Mouse (Mus musculus): ENCODE results near the gene Phldb2. TPM values are rescaled to one million over a fixed set of nuclear protein-coding genes. Genes with fewer than 3 reads are reported as not detected.

Phldb2 gene
- polyA plus RNA-seq, 1 experiment from 2014 or later = 7.2 TPM

DNA sequence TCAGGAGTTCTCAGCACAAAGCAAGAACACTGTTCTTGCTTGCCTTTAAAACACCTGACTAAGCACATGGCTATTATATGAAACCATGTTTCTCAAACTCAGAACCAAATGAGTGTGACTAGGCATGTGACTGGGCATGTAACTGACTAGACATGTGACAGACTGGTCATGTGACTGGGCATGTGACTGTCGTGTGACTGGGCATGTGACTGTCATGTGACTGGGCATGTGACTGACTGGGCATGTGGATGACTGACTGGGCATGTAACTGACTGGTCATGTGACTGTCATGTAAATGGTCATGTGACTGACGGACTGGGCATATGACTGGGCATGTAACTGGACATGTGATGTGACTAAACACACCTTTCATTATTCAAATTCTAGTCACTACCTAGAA is 16.8 kb upstream of the Phldb2 start:
- no peak overlapping the region for H3K4me2 ChIP-seq
- no peaks in the 10 kb centered on the region for H3K4me1 ChIP-seq (replicated peaks)
- no peaks in the 10 kb centered on the region for H3K9me3 ChIP-seq
- no peak overlapping the region for H3K4me3 ChIP-seq
- 89% methylated on average over 2 of the region's 2 CpGs for WGBS
- no peaks in the 10 kb centered on the region for H3K27me3 ChIP-seq
- H3K27ac ChIP-seq (replicated peaks) = no peak overlapping the region
- no peak overlapping the region for H3K9ac ChIP-seq
- no peak for ATAC-seq (ENCODE audit: low FRiP score, low read depth)
- no peaks in the 10 kb centered on the region for H3K36me3 ChIP-seq

- Histone ChIP-seq H3K27me3 (no peaks in the 10 kb centered on the region), H3K4me2 (no peak overlapping the region), H3K4me1 (replicated peaks) (no peaks in the 10 kb centered on the region), H3K9ac (no peak overlapping the region), H3K36me3 (no peaks in the 10 kb centered on the region), H3K27ac (replicated peaks) (no peak overlapping the region), H3K4me3 (no peak overlapping the region), H3K9me3 (no peaks in the 10 kb centered on the region)
- ATAC-seq (ENCODE audit: low FRiP score, low read depth) = no peak
- WGBS = 69% methylated on average over 5 of the region's 5 CpGs
Observed at GRCm38 (mm10) chr16:45968716-45969115, 15.3 kb upstream of the Phldb2 start.

DNA sequence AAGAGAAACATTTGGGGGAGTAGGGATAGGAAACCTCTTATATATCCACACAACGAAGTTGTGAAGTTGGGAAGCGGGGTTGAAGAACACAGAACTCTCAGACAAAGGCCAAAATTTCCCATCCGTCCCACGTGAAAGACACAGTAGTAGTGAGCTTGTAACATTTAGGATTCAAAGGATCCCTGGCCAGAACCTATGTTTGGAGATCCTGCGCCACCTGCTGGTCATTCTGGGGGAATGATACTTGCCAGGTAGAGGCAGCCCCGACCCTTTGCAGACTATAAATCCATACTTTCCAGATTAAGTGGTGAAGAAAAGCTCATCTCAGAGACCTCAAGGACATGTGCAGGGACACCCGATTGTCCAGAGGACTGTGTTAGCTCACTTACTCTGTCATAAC is 14.1 kb upstream of the Phldb2 start:
- H3K4me3 ChIP-seq = no peak overlapping the region
- no peaks in the 10 kb centered on the region for H3K9me3 ChIP-seq
- peaks cover 3% of the 10 kb centered on the region; the same call in 1 of the 2 replicates for H3K36me3 ChIP-seq
- ATAC-seq (ENCODE audit: low FRiP score, low read depth) = peak; percentile 93
- H3K27me3 ChIP-seq = no peaks in the 10 kb centered on the region
- H3K4me2 ChIP-seq = no peak overlapping the region
- H3K9ac ChIP-seq = no peak overlapping the region
- H3K4me1 ChIP-seq (replicated peaks) = no peaks in the 10 kb centered on the region
- H3K27ac ChIP-seq (replicated peaks) = no peak overlapping the region
- 15% methylated on average over 7 of the region's 7 CpGs for WGBS

- Histone ChIP-seq H3K9ac (no peak overlapping the region), H3K4me1 (replicated peaks) (no peaks in the 10 kb centered on the region), H3K9me3 (no peaks in the 10 kb centered on the region), H3K4me3 (no peak overlapping the region), H3K36me3 (peaks cover 3% of the 10 kb centered on the region; the same call in 1 of the 2 replicates), H3K4me2 (no peak overlapping the region), H3K27me3 (no peaks in the 10 kb centered on the region), H3K27ac (replicated peaks) (no peak overlapping the region)
- no peak for ATAC-seq (ENCODE audit: low FRiP score, low read depth)
- WGBS = 77% methylated on average over 5 of the region's 5 CpGs
Observed at GRCm38 (mm10) chr16:45966604-45967003, 13.2 kb upstream of the Phldb2 start.

- H3K27me3 ChIP-seq = no peaks in the 10 kb centered on the region
- no peak overlapping the region for H3K4me3 ChIP-seq
- H3K9ac ChIP-seq = no peak overlapping the region
- no peak overlapping the region for H3K27ac ChIP-seq (replicated peaks)
- H3K4me2 ChIP-seq = no peak overlapping the region
- H3K4me1 ChIP-seq (replicated peaks) = no peaks in the 10 kb centered on the region
- H3K9me3 ChIP-seq = no peaks in the 10 kb centered on the region
- ATAC-seq (ENCODE audit: low FRiP score, low read depth) = no peak
- H3K36me3 ChIP-seq = peaks cover 3% of the 10 kb centered on the region; the same call in 1 of the 2 replicates
- WGBS = 90% methylated on average over 6 of the region's 6 CpGs
Observed at GRCm38 (mm10) chr16:45964777-45965176, 11.4 kb upstream of the Phldb2 start.

GRCm38 (mm10) chr16:45963837-45964236 is 10.4 kb upstream of the Phldb2 start:
- 90% methylated on average over 8 of the region's 8 CpGs for WGBS
- no peak for ATAC-seq (ENCODE audit: low FRiP score, low read depth)
- no peaks in the 10 kb centered on the region for H3K9me3 ChIP-seq

GRCm38 (mm10) chr16:45963088-45963487 is 9.7 kb upstream of the Phldb2 start:
- no peaks in the 10 kb centered on the region for H3K9me3 ChIP-seq
- H3K4me1 ChIP-seq (replicated peaks) = no peaks in the 10 kb centered on the region
- no peak for ATAC-seq (ENCODE audit: low FRiP score, low read depth)
- 83% methylated on average over 5 of the region's 5 CpGs for WGBS
- H3K27ac ChIP-seq (replicated peaks) = no peak overlapping the region
- H3K4me3 ChIP-seq = no peak overlapping the region
- H3K27me3 ChIP-seq = no peaks in the 10 kb centered on the region
- peaks cover 3% of the 10 kb centered on the region; the same call in 1 of the 2 replicates for H3K36me3 ChIP-seq
- H3K4me2 ChIP-seq = no peak overlapping the region
- no peak overlapping the region for H3K9ac ChIP-seq

More at GRCm38 (mm10) chr16:45963837-45964236, 10.4 kb upstream of the Phldb2 start:
- no peak overlapping the region for H3K27ac ChIP-seq (replicated peaks)
- no peaks in the 10 kb centered on the region for H3K4me1 ChIP-seq (replicated peaks)
- no peaks in the 10 kb centered on the region for H3K27me3 ChIP-seq
- H3K4me2 ChIP-seq = no peak overlapping the region
- peaks cover 3% of the 10 kb centered on the region; the same call in 1 of the 2 replicates for H3K36me3 ChIP-seq
- no peak overlapping the region for H3K4me3 ChIP-seq
- no peak overlapping the region for H3K9ac ChIP-seq

- peaks cover 3% of the 10 kb centered on the region; the same call in 1 of the 2 replicates for H3K36me3 ChIP-seq
- H3K27ac ChIP-seq (replicated peaks) = no peak overlapping the region
- WGBS = 80% methylated on average over 3 of the region's 3 CpGs
- no peaks in the 10 kb centered on the region for H3K27me3 ChIP-seq
- H3K9ac ChIP-seq = no peak overlapping the region
- no peak overlapping the region for H3K4me2 ChIP-seq
- no peak for ATAC-seq (ENCODE audit: low FRiP score, low read depth)
- no peaks in the 10 kb centered on the region for H3K4me1 ChIP-seq (replicated peaks)
- no peak overlapping the region for H3K4me3 ChIP-seq
- H3K9me3 ChIP-seq = no peaks in the 10 kb centered on the region
Observed at GRCm38 (mm10) chr16:45960978-45961377, 7.6 kb upstream of the Phldb2 start.

- H3K27ac ChIP-seq (replicated peaks) = no peak overlapping the region
- no peaks in the 10 kb centered on the region for H3K27me3 ChIP-seq
- H3K36me3 ChIP-seq = no peaks in the 10 kb centered on the region
- H3K4me2 ChIP-seq = no peak overlapping the region
- no peak for ATAC-seq (ENCODE audit: low FRiP score, low read depth)
- no peak overlapping the region for H3K9ac ChIP-seq
- H3K4me3 ChIP-seq = no peak overlapping the region
- 83% methylated on average over 4 of the region's 4 CpGs for WGBS
- H3K4me1 ChIP-seq (replicated peaks) = no peaks in the 10 kb centered on the region
- H3K9me3 ChIP-seq = no peaks in the 10 kb centered on the region
Observed at GRCm38 (mm10) chr16:45956390-45956950, 3.1 kb upstream of the Phldb2 start.

- H3K4me3 ChIP-seq = no peak overlapping the region
- no peak overlapping the region for H3K9ac ChIP-seq
- no peaks in the 10 kb centered on the region for H3K4me1 ChIP-seq (replicated peaks)
- no peak for ATAC-seq (ENCODE audit: low FRiP score, low read depth)
- 47% methylated on average over 5 of the region's 5 CpGs for WGBS
- H3K4me2 ChIP-seq = no peak overlapping the region
- no peaks in the 10 kb centered on the region for H3K27me3 ChIP-seq
- H3K36me3 ChIP-seq = no peaks in the 10 kb centered on the region
- no peak overlapping the region for H3K27ac ChIP-seq (replicated peaks)
- H3K9me3 ChIP-seq = no peaks in the 10 kb centered on the region
Observed at GRCm38 (mm10) chr16:45952501-45952900, 897 bp downstream of the Phldb2 start.

- Histone ChIP-seq H3K36me3 (no peaks in the 10 kb centered on the region), H3K27me3 (no peaks in the 10 kb centered on the region), H3K9me3 (no peaks in the 10 kb centered on the region), H3K4me2 (no peak overlapping the region), H3K4me3 (no peak overlapping the region), H3K27ac (replicated peaks) (no peak overlapping the region), H3K4me1 (replicated peaks) (no peaks in the 10 kb centered on the region), H3K9ac (no peak overlapping the region)
- ATAC-seq (ENCODE audit: low FRiP score, low read depth) = no peak
- 85% methylated on average over 2 of the region's 2 CpGs for WGBS
Observed at GRCm38 (mm10) chr16:45952035-45952434, 1.4 kb downstream of the Phldb2 start.

DNA sequence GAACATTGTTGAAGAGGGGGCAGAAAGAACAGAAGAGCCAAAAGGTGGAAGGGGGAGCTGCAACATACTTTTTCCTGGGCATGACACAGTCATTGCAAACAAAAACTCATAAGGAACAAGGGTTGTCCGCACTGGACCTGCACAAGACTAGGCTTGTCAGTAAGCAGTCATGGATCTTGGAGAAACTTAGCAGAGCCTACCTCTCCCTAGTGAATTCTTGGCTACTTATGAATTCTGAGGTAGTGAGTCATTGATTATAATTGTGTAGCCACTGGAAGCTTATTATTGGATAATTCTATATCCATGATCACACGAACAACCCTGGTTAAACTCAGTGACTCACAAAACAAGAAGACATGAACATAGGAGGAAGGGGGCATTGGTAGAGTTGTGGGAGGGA is 7.1 kb downstream of the Phldb2 start:
- ATAC-seq (ENCODE audit: low FRiP score, low read depth) = no peak
- H3K4me3 ChIP-seq = no peak overlapping the region
- no peak overlapping the region for H3K27ac ChIP-seq (replicated peaks)
- H3K27me3 ChIP-seq = no peaks in the 10 kb centered on the region
- no peak overlapping the region for H3K4me2 ChIP-seq
- no peaks in the 10 kb centered on the region for H3K9me3 ChIP-seq
- H3K9ac ChIP-seq = no peak overlapping the region
- no peaks in the 10 kb centered on the region for H3K36me3 ChIP-seq
- 95% methylated on average over 2 of the region's 2 CpGs for WGBS
- no peaks in the 10 kb centered on the region for H3K4me1 ChIP-seq (replicated peaks)

GRCm38 (mm10) chr16:45945649-45946048 is 7.7 kb downstream of the Phldb2 start:
- WGBS = 91% methylated on average over 5 of the region's 5 CpGs
- no peak overlapping the region for H3K4me2 ChIP-seq

More at GRCm38 (mm10) chr16:45945649-45946048, 7.7 kb downstream of the Phldb2 start:
- ATAC-seq (ENCODE audit: low FRiP score, low read depth) = no peak
- H3K27ac ChIP-seq (replicated peaks) = no peak overlapping the region
- no peak overlapping the region for H3K9ac ChIP-seq
- no peak overlapping the region for H3K4me3 ChIP-seq
- H3K27me3 ChIP-seq = no peaks in the 10 kb centered on the region
- H3K36me3 ChIP-seq = no peaks in the 10 kb centered on the region
- H3K4me1 ChIP-seq (replicated peaks) = no peaks in the 10 kb centered on the region
- no peaks in the 10 kb centered on the region for H3K9me3 ChIP-seq
